ENCODE assay signal across 17 mouse cellular contexts in the genomic region with DNA sequence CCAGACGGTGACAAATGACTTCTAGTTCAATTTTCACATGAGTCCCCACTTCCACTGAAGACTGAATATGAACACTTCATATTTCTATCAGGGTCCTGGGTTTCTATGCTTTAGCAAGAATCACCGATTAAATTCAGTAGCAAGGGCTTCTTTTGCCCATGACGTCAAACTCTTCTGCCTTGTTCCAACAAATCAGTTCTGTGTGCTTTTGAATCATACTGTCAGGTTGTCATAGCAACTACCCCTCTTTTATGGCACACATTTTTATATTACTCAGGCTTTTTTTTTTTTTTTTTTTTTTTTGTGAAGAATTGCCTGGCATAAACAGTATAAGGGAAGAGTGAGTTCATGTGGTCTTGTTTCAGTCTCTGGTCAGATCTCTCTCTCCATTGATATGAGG.
"Had no signal": no experiment of that assay in that cellular context is flagged by ENCODE, and none has a peak within 500 bp of the region (broad histone marks: within the 10 kb centered on the region; RNA-seq: fewer than 3 reads in every experiment).

No protein-coding gene starts in this region.

- H3K9me3 ChIP-seq: limb, embryonic 10.5 days; limb, embryonic 13.5 days; liver, embryonic 12.5 days; liver, embryonic 15.5 days; lung, embryonic 15.5 days; megakaryocyte, embryonic 14.5 days; midbrain, embryonic 12.5 days had no signal

- H3K36me3 ChIP-seq: limb, embryonic 10.5 days; limb, embryonic 13.5 days; liver, embryonic 12.5 days; liver, embryonic 15.5 days; lung, embryonic 15.5 days; midbrain, embryonic 12.5 days had no signal

- DNase-seq: kidney, adult 11 months; kidney, adult 8-10 months; kidney, postnatal 14 days; kidney, postnatal 4 days; liver; lung, adult 18-20 months; lung, postnatal 10 days; lung, postnatal 36 days; thymus, postnatal 25 days had no signal

- ATAC-seq: liver, embryonic 12.5 days; midbrain, embryonic 16.5 days had no signal

- H3K9ac ChIP-seq: limb, embryonic 13.5 days; liver, embryonic 12.5 days; liver, embryonic 15.5 days; lung, embryonic 15.5 days; midbrain, embryonic 12.5 days had no signal

- H3K4me2 ChIP-seq: limb, embryonic 13.5 days; liver, embryonic 12.5 days; liver, embryonic 15.5 days; lung, embryonic 15.5 days; midbrain, embryonic 12.5 days had no signal

- H3K4me1 ChIP-seq: limb, embryonic 10.5 days; limb, embryonic 13.5 days; liver, embryonic 12.5 days; liver, embryonic 15.5 days; lung, embryonic 15.5 days; megakaryocyte, embryonic 14.5 days; midbrain, embryonic 12.5 days had no signal

- H3K27ac ChIP-seq: limb, embryonic 10.5 days; limb, embryonic 13.5 days; liver, embryonic 12.5 days; liver, embryonic 15.5 days; lung, embryonic 15.5 days; midbrain, embryonic 12.5 days had no signal

- H3K4me3 ChIP-seq: limb, embryonic 10.5 days; limb, embryonic 13.5 days; liver, embryonic 12.5 days; liver, embryonic 15.5 days; lung, embryonic 15.5 days; megakaryocyte, embryonic 14.5 days; midbrain, embryonic 12.5 days had no signal

- H3K27me3 ChIP-seq: limb, embryonic 13.5 days; liver, embryonic 12.5 days; liver, embryonic 15.5 days; lung, embryonic 15.5 days; megakaryocyte, embryonic 14.5 days; midbrain, embryonic 12.5 days had no signal
